Mouse (Mus musculus) MEL (cell line): ENCODE data around the gene Slc24a4. TPM values are rescaled to one million over a fixed set of nuclear protein-coding genes. Genes with fewer than 3 reads are reported as not detected.

Source experiments
- DNase-seq: peaks from one replicate; pipeline ENCODE4 v3.0.0; 2011; ENCODE audit warnings: low read depth, low spot score
- H3K27ac ChIP-seq: 2 replicates; pipeline ENCODE4 v1.5.1; 2012; ENCODE audit warnings: low read depth, mild to moderate bottlenecking, control low read depth, low read length, moderate library complexity; ENCODE audit not compliant: control insufficient read depth
- H3K27me3 ChIP-seq, 2 experiments: fragments of 150-350 bp in 1 of 2; sonication (generic) in 1 of 2; 2 replicates each; pipeline ENCODE4 v1.6.1; 2012; ENCODE audit warnings: low read length in 2 of 2, mild to moderate bottlenecking in 2 of 2, improper control_type of control experiment in 1 of 2, moderate library complexity in 1 of 2; ENCODE audit not compliant: insufficient read depth in 2 of 2, control insufficient read depth in 1 of 2
- H3K36me3 ChIP-seq, 2 experiments: 2 replicates each; pipeline ENCODE4 v1.6.1; 2012 to 2014; ENCODE audit warnings: low read length in 2 of 2, improper control_type of control experiment in 1 of 2, inconsistent platforms in 1 of 2, mild to moderate bottlenecking in 1 of 2; ENCODE audit not compliant: insufficient read depth in 2 of 2, control insufficient read depth in 1 of 2
- H3K4me1 ChIP-seq, 2 experiments: fragments of 150-350 bp in 1 of 2; sonication (generic) in 1 of 2; 2 replicates each; pipeline ENCODE4 v1.6.1; 2012; ENCODE audit warnings: low read length in 2 of 2, improper control_type of control experiment in 1 of 2, mild to moderate bottlenecking in 1 of 2; ENCODE audit not compliant: insufficient read depth in 2 of 2, control insufficient read depth in 1 of 2
- H3K4me3 ChIP-seq, 2 experiments: fragments of 150-350 bp in 1 of 2; sonication (generic) in 1 of 2; 2 replicates each; pipeline ENCODE4 v1.5.1; 2012; ENCODE audit warnings: low read depth in 2 of 2, low read length in 2 of 2, mild to moderate bottlenecking in 2 of 2, moderate library complexity in 2 of 2, control low read depth in 1 of 2, improper control_type of control experiment in 1 of 2; ENCODE audit not compliant: control insufficient read depth in 1 of 2, insufficient read depth in 1 of 2
- H3K79me2 ChIP-seq: 2 replicates; pipeline ENCODE4 v1.6.1; 2012; ENCODE audit warnings: mild to moderate bottlenecking, low read length, moderate library complexity; ENCODE audit not compliant: control insufficient read depth, poor library complexity, insufficient read depth
- H3K9ac ChIP-seq: 2 replicates; pipeline ENCODE4 v1.6.1; 2012; ENCODE audit warnings: low read depth, mild to moderate bottlenecking, control low read depth, low read length, moderate library complexity; ENCODE audit not compliant: control insufficient read depth, poor library complexity, severe bottlenecking
- H3K9me3 ChIP-seq: fragments of 150-350 bp; sonication (generic); replicated peaks from 2 replicates; pipeline ENCODE4 v1.6.1; 2012; ENCODE audit warnings: mild to moderate bottlenecking, low read length, improper control_type of control experiment, moderate library complexity; ENCODE audit not compliant: insufficient read depth
- BHLHE40 ChIP-seq: IDR thresholded peaks from 2 replicates; pipeline ENCODE4 v1.6.1; 2012; ENCODE audit warnings: low read depth, mild to moderate bottlenecking, inconsistent platforms, low read length, improper control_type of control experiment, borderline replicate concordance
- CHD1 ChIP-seq: IDR thresholded peaks from 2 replicates; pipeline ENCODE4 v1.6.1; 2012; ENCODE audit warnings: low read depth, mild to moderate bottlenecking, inconsistent platforms, low read length, improper control_type of control experiment
- CHD2 ChIP-seq: IDR thresholded peaks from 2 replicates; pipeline ENCODE4 v1.6.1; 2011; ENCODE audit warnings: low read length, improper control_type of control experiment
- GABPA ChIP-seq: IDR thresholded peaks from 2 replicates; pipeline ENCODE4 v1.6.1; 2012; ENCODE audit warnings: low read depth, mild to moderate bottlenecking, inconsistent platforms, low read length, improper control_type of control experiment, moderate library complexity
- GATA1 ChIP-seq: IDR thresholded peaks from 2 replicates; pipeline ENCODE4 v1.6.1; 2011; ENCODE audit warnings: low read depth, low read length, improper control_type of control experiment
- KAT2A ChIP-seq: conservative IDR thresholded peaks from 2 replicates; pipeline ENCODE4 v1.6.1; 2012; ENCODE audit warnings: low read depth, low read length, improper control_type of control experiment, inconsistent platforms
- MAX ChIP-seq: IDR thresholded peaks from 2 replicates; pipeline ENCODE4 v1.6.1; 2011; ENCODE audit warnings: low read length, improper control_type of control experiment
- MYB ChIP-seq: IDR thresholded peaks from 2 replicates; pipeline ENCODE4 v1.6.1; 2011; ENCODE audit warnings: mild to moderate bottlenecking, low read depth, low read length, improper control_type of control experiment
- NELFE ChIP-seq: IDR thresholded peaks from 2 replicates; pipeline ENCODE4 v1.6.1; 2011; ENCODE audit warnings: low read depth, low read length, improper control_type of control experiment
- NRF1 ChIP-seq: IDR thresholded peaks from 2 replicates; pipeline ENCODE4 v1.6.1; 2014; ENCODE audit warnings: low read depth, mild to moderate bottlenecking, inconsistent platforms, low read length, improper control_type of control experiment, moderate library complexity; ENCODE audit not compliant: poor library complexity, insufficient read depth, severe bottlenecking
- POLR2A ChIP-seq, 2 experiments: IDR thresholded peaks; 2 replicates each; pipeline ENCODE4 v1.6.1; 2011 to 2012; ENCODE audit warnings: low read length in 2 of 2, mild to moderate bottlenecking in 2 of 2, control low read depth in 1 of 2, improper control_type of control experiment in 1 of 2, low read depth in 1 of 2, moderate library complexity in 1 of 2; ENCODE audit not compliant: control insufficient read depth in 1 of 2, insufficient read depth in 1 of 2, poor library complexity in 1 of 2
- POLR2AphosphoS2 ChIP-seq: IDR thresholded peaks from 2 replicates; pipeline ENCODE4 v1.6.1; 2011; ENCODE audit warnings: low read length, improper control_type of control experiment
- POLR2AphosphoS5 ChIP-seq: IDR thresholded peaks from 2 replicates; pipeline ENCODE4 v1.6.1; 2012; ENCODE audit warnings: low read depth, borderline replicate concordance, mild to moderate bottlenecking, inconsistent platforms, low read length, moderate library complexity, mixed read lengths
- RAD21 ChIP-seq: IDR thresholded peaks from 2 replicates; pipeline ENCODE4 v1.6.1; 2011; ENCODE audit warnings: mild to moderate bottlenecking, low read depth, low read length, improper control_type of control experiment
- SMC3 ChIP-seq: IDR thresholded peaks from 2 replicates; pipeline ENCODE4 v1.6.1; 2011; ENCODE audit warnings: low read depth, low read length, improper control_type of control experiment
- TCF12 ChIP-seq: IDR thresholded peaks from 2 replicates; pipeline ENCODE4 v1.6.1; 2014; ENCODE audit warnings: low read depth, mild to moderate bottlenecking, inconsistent platforms, low read length, improper control_type of control experiment, moderate library complexity
- USF1 ChIP-seq: IDR thresholded peaks from 2 replicates; pipeline ENCODE4 v1.6.1; 2014; ENCODE audit warnings: low read depth, mild to moderate bottlenecking, inconsistent platforms, low read length, improper control_type of control experiment, moderate library complexity
- ZC3H11A ChIP-seq: IDR thresholded peaks from 2 replicates; pipeline ENCODE4 v1.6.1; 2012; ENCODE audit warnings: low read depth, mild to moderate bottlenecking, inconsistent platforms, low read length, improper control_type of control experiment
- polyA plus RNA-seq, 2 experiments: library from polyadenylated mRNA; stranded (reverse) in 1 of 2; unstranded in 1 of 2; fragments of >175 nt in 1 of 2; fragments of >200 nt in 1 of 2; gene quantifications; 2 replicates each; pipeline versions ENCODE4 v1.2.1 to v1.2.4; 2012; ENCODE audit warnings: low replicate concordance in 2 of 2, low read depth in 1 of 2; ENCODE audit not compliant: insufficient read length in 2 of 2, insufficient read depth in 1 of 2, missing spikeins in 1 of 2
- total RNA-seq: library from RNA; depleted of rRNA; stranded (reverse); fragments of 300-350 nt; gene quantifications from 2 replicates; pipeline ENCODE4 v1.2.3, GENCODE M21; 2012

The Slc24a4 gene
- total and polyA plus RNA-seq, 3 experiments = not detected

DNA sequence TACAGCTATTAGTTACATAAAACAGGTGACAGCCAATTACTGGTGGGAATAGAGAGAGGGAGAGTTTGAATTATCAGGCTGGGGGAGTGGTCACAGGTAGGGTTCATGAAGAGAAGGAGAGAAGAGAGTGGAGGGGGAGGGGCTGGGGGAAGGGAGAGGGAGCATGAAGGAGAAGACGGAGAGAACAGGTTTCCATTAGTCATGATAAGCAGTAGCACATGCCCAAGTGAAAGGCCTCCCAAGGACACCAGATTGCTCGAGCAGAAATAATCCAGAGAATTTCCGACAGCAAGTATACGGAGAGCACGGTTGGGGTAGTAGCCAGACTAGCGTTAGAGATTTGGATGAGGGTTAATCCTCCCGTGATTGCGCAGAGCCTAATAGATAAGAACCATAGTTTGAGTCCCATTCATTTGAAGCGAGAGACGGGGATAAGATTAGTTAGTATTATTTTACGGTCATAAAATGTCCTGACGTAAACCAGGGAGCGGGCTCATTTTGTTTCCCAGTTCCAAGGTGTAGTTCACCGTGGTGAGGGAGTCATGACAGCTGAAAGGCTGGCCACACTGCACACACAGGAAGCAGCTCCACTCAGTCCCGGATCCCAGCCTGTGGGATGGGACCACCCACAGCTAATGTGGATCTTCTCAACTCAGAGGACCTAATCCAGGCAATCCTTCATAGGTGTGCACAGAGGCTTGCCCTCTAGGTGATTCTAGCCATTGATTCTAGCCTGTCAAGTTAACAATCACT lies 36.0 kb upstream of the Slc24a4 start:
- no peak for DNase-seq
- Histone ChIP-seq H3K9me3 (no peaks in the 10 kb centered on the region), H3K27me3 (no peaks in the 10 kb centered on the region; a peak in 1 of 4 replicates), H3K79me2 (no peaks in the 10 kb centered on the region), H3K4me3 (no peak overlapping the region), H3K9ac (no peak overlapping the region), H3K36me3 (no peaks in the 10 kb centered on the region), H3K4me1 (no peaks in the 10 kb centered on the region), H3K27ac (no peak overlapping the region)
- TF ChIP-seq RAD21 (no peak), POLR2A (IDR thresholded peaks at IDR 0.05; ENCODE audit: control insufficient read depth in 1 of 2, insufficient read depth in 1 of 2, low read depth in 1 of 2, low read length in 2 of 2, poor library complexity in 1 of 2) (no peak), POLR2AphosphoS5 (no peak), SMC3 (no peak), CHD2 (no peak), MAX (no peak), GABPA (no peak), TCF12 (no peak), NELFE (no peak), BHLHE40 (no peak), KAT2A (no peak), CHD1 (no peak), ZC3H11A (no peak), NRF1 (no peak), GATA1 (no peak), POLR2AphosphoS2 (no peak), MYB (no peak)

DNA sequence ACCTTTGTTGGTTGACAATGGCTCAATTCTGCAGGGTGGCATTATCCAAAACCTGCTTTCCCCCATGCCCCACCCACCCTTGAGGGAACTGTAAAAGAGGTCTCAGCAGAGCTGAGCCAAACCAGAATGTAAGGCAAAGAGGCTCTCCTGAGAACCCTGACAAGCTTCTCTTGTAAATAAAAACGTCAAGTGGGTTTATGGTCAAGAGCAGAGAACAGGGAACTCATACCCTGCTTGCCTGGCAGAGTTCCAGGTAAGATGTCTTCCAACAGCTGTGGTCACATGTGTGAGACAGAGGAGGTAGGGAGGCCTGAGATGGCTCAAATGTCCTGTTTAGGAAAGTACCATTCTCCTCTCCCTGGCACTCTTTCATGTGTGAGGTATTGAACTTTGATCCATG lies 22.5 kb upstream of the Slc24a4 start:
- Histone ChIP-seq H3K9ac (no peak overlapping the region), H3K36me3 (no peaks in the 10 kb centered on the region)

More for the DNA sequence above, 22.5 kb upstream of the Slc24a4 start:
- H3K27ac ChIP-seq = no peak overlapping the region
- H3K9me3 ChIP-seq = no peaks in the 10 kb centered on the region
- no peaks in the 10 kb centered on the region for H3K4me1 ChIP-seq
- H3K27me3 ChIP-seq = peaks cover 4 to 5% of the 10 kb centered on the region in 2 experiments; a peak in 3 of 4 replicates
- peak; percentile 4 for DNase-seq
- no peaks in the 10 kb centered on the region for H3K79me2 ChIP-seq
- H3K4me3 ChIP-seq = no peak overlapping the region
- TF ChIP-seq MAX (no peak), CHD2 (no peak), USF1 (no peak)
